Mouse (Mus musculus) thymus, adult 2 months (tissue): ENCODE data around the gene Stom.

ENCODE experiments used
- CTCF ChIP-seq: fragments of 200-500 bp; IDR thresholded peaks from 2 replicates; pipeline ENCODE4 v1.5.1; 2012; ENCODE audit warnings: mild to moderate bottlenecking, control low read depth, low read length, moderate library complexity, borderline replicate concordance; ENCODE audit not compliant: control insufficient read depth, poor library complexity, insufficient read depth; ENCODE audit errors: extremely low read depth
- POLR2A ChIP-seq: fragments of 200-500 bp; IDR thresholded peaks from 2 replicates; pipeline ENCODE4 v1.6.1; 2012; ENCODE audit warnings: mild to moderate bottlenecking, low read length, control low read depth, moderate library complexity; ENCODE audit not compliant: control insufficient read depth, poor library complexity, insufficient read depth; ENCODE audit errors: extremely low read depth

DNA sequence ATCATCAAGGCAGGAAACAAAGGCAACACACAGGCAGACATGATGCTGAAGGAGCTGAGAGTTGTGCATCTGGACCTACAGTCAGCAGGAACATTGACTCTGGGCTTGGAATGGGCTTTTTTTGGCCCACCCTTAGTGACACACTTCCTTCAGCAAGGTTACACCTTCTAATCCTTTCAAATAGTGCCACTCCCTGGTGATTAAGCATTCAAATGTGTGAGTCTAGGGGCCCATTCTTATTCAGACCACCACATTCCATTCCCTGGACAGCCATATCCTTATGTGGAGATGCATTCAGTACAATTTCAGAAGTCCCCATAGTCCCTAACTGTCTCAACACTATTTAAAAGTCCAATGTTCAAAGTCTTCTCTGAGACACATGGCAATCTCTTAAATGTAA is 33.9 kb upstream of the Stom start:
- no peak for TF ChIP-seq POLR2A
- no peak for TF ChIP-seq CTCF
